ENCODE assay signal across 31 mouse cellular contexts in genomic region chr13:4131317-4131716, GRCm38 (mm10). TPM values are rescaled to one million over a fixed set of nuclear protein-coding genes. Genes with fewer than 3 reads are reported as not detected.
"Had no signal": no experiment of that assay in that cellular context is flagged by ENCODE, and none has a peak within 500 bp of the region (broad histone marks: within the 10 kb centered on the region; RNA-seq: fewer than 3 reads in every experiment).

No protein-coding gene starts in this region.

- H3K4me2 ChIP-seq: embryonic facial prominence, embryonic 12.5 days; embryonic facial prominence, embryonic 13.5 days; embryonic facial prominence, embryonic 15.5 days; forebrain, embryonic 12.5 days; forebrain, embryonic 13.5 days; forebrain, embryonic 15.5 days had no signal

- H3K4me1 ChIP-seq: embryonic facial prominence, embryonic 10.5 days; embryonic facial prominence, embryonic 12.5 days; embryonic facial prominence, embryonic 13.5 days; embryonic facial prominence, embryonic 15.5 days; forebrain, embryonic 10.5 days; forebrain, embryonic 12.5 days; forebrain, embryonic 13.5 days; forebrain, embryonic 15.5 days had no signal

- H3K27me3 ChIP-seq: embryonic facial prominence, embryonic 12.5 days; embryonic facial prominence, embryonic 13.5 days; embryonic facial prominence, embryonic 15.5 days; forebrain, embryonic 12.5 days; forebrain, embryonic 13.5 days; forebrain, embryonic 15.5 days had no signal

- H3K36me3 ChIP-seq: embryonic facial prominence, embryonic 10.5 days; embryonic facial prominence, embryonic 12.5 days; embryonic facial prominence, embryonic 13.5 days; embryonic facial prominence, embryonic 15.5 days; forebrain, embryonic 10.5 days; forebrain, embryonic 12.5 days; forebrain, embryonic 15.5 days had no signal

- H3K4me3 ChIP-seq: embryonic facial prominence, embryonic 10.5 days; embryonic facial prominence, embryonic 12.5 days; embryonic facial prominence, embryonic 13.5 days; embryonic facial prominence, embryonic 15.5 days; erythroblast, embryonic 14.5 days; forebrain, embryonic 10.5 days; forebrain, embryonic 12.5 days; forebrain, embryonic 13.5 days; forebrain, embryonic 15.5 days; gastrocnemius, adult 2 months; heart, adult 2 months had no signal

- H3K27ac ChIP-seq: embryonic facial prominence, embryonic 10.5 days; embryonic facial prominence, embryonic 12.5 days; embryonic facial prominence, embryonic 13.5 days; embryonic facial prominence, embryonic 15.5 days; forebrain, embryonic 10.5 days; forebrain, embryonic 12.5 days; forebrain, embryonic 13.5 days; forebrain, embryonic 15.5 days; gastrocnemius, adult 2 months; heart, adult 2 months had no signal

- H3K9me3 ChIP-seq: embryonic facial prominence, embryonic 12.5 days; embryonic facial prominence, embryonic 13.5 days; embryonic facial prominence, embryonic 15.5 days; forebrain, embryonic 12.5 days; forebrain, embryonic 13.5 days; forebrain, embryonic 15.5 days had no signal

- H3K9ac ChIP-seq: embryonic facial prominence, embryonic 12.5 days; embryonic facial prominence, embryonic 13.5 days; embryonic facial prominence, embryonic 15.5 days; forebrain, embryonic 12.5 days; forebrain, embryonic 13.5 days; forebrain, embryonic 15.5 days; forebrain, postnatal 0 days had no signal

- ATAC-seq: forebrain, embryonic 13.5 days; forebrain, embryonic 14.5 days; forebrain, embryonic 15.5 days; forebrain, embryonic 16.5 days; forebrain, postnatal 0 days had no signal

- DNase-seq: cerebellum, adult 2 months; cerebellum, adult 8-10 months; cerebellum, adult 9-10 months; cerebellum, adult 9-11 months; cerebellum, postnatal 10 days; cerebellum, postnatal 14 days; cerebellum, postnatal 25 days; cerebellum, postnatal 36 days; embryo, embryonic 11 days; forebrain, postnatal 0 days; gastrocnemius, adult 2 months; gastrocnemius, postnatal 10 days; gastrocnemius, postnatal 14 days; gastrocnemius, postnatal 25 days; gastrocnemius, postnatal 36 days; heart, adult 11 months; heart, adult 18-20 months; heart, adult 2 months had no signal

RNA-seq across cellular contexts. Expression of gene Akr1c18, which starts 19.1 kb away (rescaled TPM):
- polyA plus RNA-seq: cerebellum, adult 2 months; embryonic facial prominence, embryonic 10.5 days; embryonic facial prominence, embryonic 11.5 days; embryonic facial prominence, embryonic 12.5 days; erythroblast, embryonic 14.5 days; forebrain, embryonic 10.5 days; forebrain, embryonic 11.5 days; forebrain, embryonic 12.5 days; forebrain, embryonic 15.5 days had no signal

RNA-seq across cellular contexts. Expression of gene Akr1c13, which starts 59.6 kb away (rescaled TPM):
- polyA plus RNA-seq: erythroblast, embryonic 14.5 days had no signal
